Mouse (Mus musculus) ES-E14 (cell line): ENCODE measurements around the gene Rasl11b.

Experiments used
- CHD2 ChIP-seq: IDR thresholded peaks from 2 replicates; pipeline ENCODE4 v1.6.1; 2014; ENCODE audit warnings: mild to moderate bottlenecking, low read depth, low read length, inconsistent platforms
- HCFC1 ChIP-seq: IDR thresholded peaks from 2 replicates; pipeline ENCODE4 v1.6.1; 2012; ENCODE audit warnings: low read length, inconsistent platforms, borderline replicate concordance; ENCODE audit not compliant: insufficient read depth
- MAFK ChIP-seq: IDR thresholded peaks from 2 replicates; pipeline ENCODE4 v1.6.1; 2014; ENCODE audit warnings: mild to moderate bottlenecking, low read depth, low read length, inconsistent platforms; ENCODE audit not compliant: insufficient read depth
- ZC3H11A ChIP-seq: IDR thresholded peaks from 2 replicates; pipeline ENCODE4 v1.6.1; 2012; ENCODE audit warnings: low read depth, mild to moderate bottlenecking, inconsistent platforms, low read length, borderline replicate concordance
- ZNF384 ChIP-seq: IDR thresholded peaks from 2 replicates; pipeline ENCODE4 v1.6.1; 2012; ENCODE audit warnings: low read depth, low read length, inconsistent platforms

DNA sequence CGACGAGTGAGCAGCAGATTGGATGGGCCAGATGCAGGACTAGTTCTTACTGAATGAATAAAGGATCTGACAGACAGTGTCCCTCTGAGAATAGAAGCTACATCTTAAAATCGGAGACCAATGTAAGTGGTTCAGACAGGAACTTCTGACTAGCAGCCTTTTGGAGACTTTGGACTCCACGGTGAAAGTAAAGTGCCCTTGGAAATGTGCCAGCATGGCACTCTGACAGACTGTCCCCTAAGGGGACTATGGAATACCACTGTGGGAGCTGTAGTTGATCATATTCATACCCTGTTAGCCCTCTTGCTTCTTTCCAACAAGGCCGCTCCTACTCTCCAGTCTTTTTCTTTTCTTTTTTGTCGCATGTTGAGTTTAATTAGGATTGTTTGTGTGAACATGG lies 31.9 kb upstream of the Rasl11b start:
- TF ChIP-seq ZC3H11A (no peak), MAFK (no peak), HCFC1 (no peak), ZNF384 (no peak), CHD2 (no peak)
